ENCODE assay signal across 8 mouse cellular contexts in genomic region chr1:58714361-58714760, GRCm38 (mm10). TPM values are rescaled to one million over a fixed set of nuclear protein-coding genes. Genes with fewer than 3 reads are reported as not detected.
A peak's percentile ranks its signal among the peaks of the same experiment; 100 is the strongest.
DNase-seq lines count a peak whose midpoint lies in the region; ATAC-seq lines count a peak whose summit lies in the region.

No protein-coding gene starts in this region.

- peak overlapping the region; percentile 62 for H3K4me3 ChIP-seq in heart, embryonic 11.5 days (ENCODE audit: low read depth, low read length)
- 0 out of 2 replicates have a peak overlapping the region, but pooled peaks have one; percentile 57 for H3K4me3 ChIP-seq in forebrain, embryonic 15.5 days
- peak overlapping the region; percentile 79 for H3K4me3 ChIP-seq in liver, embryonic 16.5 days (ENCODE audit: low read depth, low read length)

- 58% methylated on average over 1 of the region's 1 CpGs for WGBS in heart, embryonic 11.5 days (ENCODE audit: insufficient replicate concordance)
- 40% methylated on average over 1 of the region's 1 CpGs for WGBS in forebrain, embryonic 15.5 days
- WGBS in liver, embryonic 16.5 days (ENCODE audit: insufficient replicate concordance): 43% methylated on average over 1 of the region's 1 CpGs

- H3K4me1 ChIP-seq in heart, embryonic 11.5 days (ENCODE audit: control insufficient read depth, insufficient read depth, low read length): 0 out of 2 replicates have a peak, but pooled peaks cover 3% of the 10 kb centered on the region
- peaks cover 10% of the 10 kb centered on the region for H3K4me1 ChIP-seq in forebrain, embryonic 15.5 days
- peaks cover 9% of the 10 kb centered on the region for H3K4me1 ChIP-seq in liver, embryonic 16.5 days (ENCODE audit: control insufficient read depth, low read depth, low read length)

- peak overlapping the region; percentile 81 for H3K9ac ChIP-seq in heart, embryonic 11.5 days (ENCODE audit: low read depth, low read length)
- H3K9ac ChIP-seq in forebrain, embryonic 15.5 days (replicated peaks): no peak overlapping the region
- H3K9ac ChIP-seq in liver, embryonic 16.5 days (ENCODE audit: low read depth, low read length): peak overlapping the region; percentile 74

- H3K27ac ChIP-seq in heart, embryonic 11.5 days (ENCODE audit: low read depth, low read length): peak overlapping the region; percentile 99; the same call in 1 of the 2 replicates
- H3K27ac ChIP-seq in forebrain, embryonic 15.5 days (replicated peaks): no peak overlapping the region
- peak overlapping the region; percentile 97 for H3K27ac ChIP-seq in liver, embryonic 16.5 days (ENCODE audit: low read length)

- no peak for ATAC-seq in heart, embryonic 11.5 days (replicated peaks; ENCODE audit: insufficient number of reproducible peaks, low FRiP score, low TSS enrichment)
- ATAC-seq in forebrain, embryonic 15.5 days (replicated peaks): no peak
- ATAC-seq in liver, embryonic 16.5 days (ENCODE audit: low read depth): no peak

- no peaks in the 10 kb centered on the region for H3K9me3 ChIP-seq in heart, embryonic 11.5 days (replicated peaks; ENCODE audit: control insufficient read depth, low read length)
- no peaks in the 10 kb centered on the region for H3K9me3 ChIP-seq in forebrain, embryonic 15.5 days
- no peaks in the 10 kb centered on the region for H3K9me3 ChIP-seq in liver, embryonic 16.5 days (replicated peaks; ENCODE audit: control insufficient read depth, low read length)

- peaks cover 6% of the 10 kb centered on the region for H3K36me3 ChIP-seq in heart, embryonic 11.5 days (ENCODE audit: control insufficient read depth, insufficient read depth, low read length)
- no peaks in the 10 kb centered on the region for H3K36me3 ChIP-seq in forebrain, embryonic 15.5 days
- peaks cover 6% of the 10 kb centered on the region; the same call in 1 of the 2 replicates for H3K36me3 ChIP-seq in liver, embryonic 16.5 days (ENCODE audit: control insufficient read depth, insufficient read depth)

- DNase-seq in heart, adult 18-20 months: no peak
- DNase-seq in CD4-positive helper T cell, adult 2 months (ENCODE audit: low read depth, low spot score): peak; percentile 23
- no peak for DNase-seq in thymus, postnatal 10 days (ENCODE audit: low spot score in 2 of 2)
- DNase-seq in embryo, embryonic 10 days (ENCODE audit: low spot score): no peak
- no peak for DNase-seq in thymus, postnatal 4 days

- peak overlapping the region; percentile 71 for H3K4me2 ChIP-seq in heart, embryonic 11.5 days
- H3K4me2 ChIP-seq in forebrain, embryonic 15.5 days (replicated peaks): peak overlapping the region; percentile 62
- H3K4me2 ChIP-seq in liver, embryonic 16.5 days (ENCODE audit: low read depth, low read length): peak overlapping the region; percentile 92

- no peaks in the 10 kb centered on the region for H3K27me3 ChIP-seq in heart, embryonic 11.5 days (ENCODE audit: control insufficient read depth, insufficient read depth, low read length)
- no peaks in the 10 kb centered on the region for H3K27me3 ChIP-seq in forebrain, embryonic 15.5 days
- H3K27me3 ChIP-seq in liver, embryonic 16.5 days (ENCODE audit: control insufficient read depth, insufficient read depth, low read depth, low read length): no peaks in the 10 kb centered on the region

RNA-seq across cellular contexts. Expression of gene Cflar, which starts 3.1 kb away (rescaled TPM):
- 26.7 and 32.6 TPM in 2 replicates for polyA plus RNA-seq in heart, embryonic 11.5 days (2014; fragmentation: Nextera tagmentation; extraction: Ambion mirVana)
- total RNA-seq in heart, adult 18-20 months (2021): 10 to 100 TPM; 65.2 to 75.0 TPM
- 18.9 and 20.6 TPM in 2 replicates for polyA plus RNA-seq in forebrain, embryonic 15.5 days (2015; fragmentation: Nextera tagmentation; extraction: Ambion mirVana)
- polyA plus RNA-seq in liver, embryonic 16.5 days (2015; fragmentation: Nextera tagmentation; extraction: Ambion mirVana): 18.3 and 19.1 TPM in 2 replicates

RNA-seq across cellular contexts. Expression of gene Als2cr12, which starts 18.6 kb away (rescaled TPM):
- polyA plus RNA-seq in heart, embryonic 11.5 days (2014; fragmentation: Nextera tagmentation; extraction: Ambion mirVana): not detected in 2 replicates
- not detected for total RNA-seq in heart, adult 18-20 months (2021)
- not detected in 2 replicates for polyA plus RNA-seq in forebrain, embryonic 15.5 days (2015; fragmentation: Nextera tagmentation; extraction: Ambion mirVana)
- polyA plus RNA-seq in liver, embryonic 16.5 days (2015; fragmentation: Nextera tagmentation; extraction: Ambion mirVana): not detected in 2 replicates
